Mouse (Mus musculus) liver, postnatal 0 days (tissue): ENCODE measurements at regions not wholly inside any gene's neighbourhood (a gene's known extent, or its start where the extent isn't known, plus 50 kb on each side); places are given as distances from the start of the nearest gene placed in this dataset.

ENCODE experiments used
- CTCF ChIP-seq: sonication (generic); IDR thresholded peaks from 2 replicates; pipeline ENCODE4 v1.5.1; 2016; ENCODE audit warnings: antibody characterized with exemption, low read depth
- EP300 ChIP-seq: IDR thresholded peaks from 2 replicates; pipeline ENCODE4 v1.6.1; 2016; ENCODE audit warnings: antibody characterized with exemption, low read depth, mild to moderate bottlenecking

DNA sequence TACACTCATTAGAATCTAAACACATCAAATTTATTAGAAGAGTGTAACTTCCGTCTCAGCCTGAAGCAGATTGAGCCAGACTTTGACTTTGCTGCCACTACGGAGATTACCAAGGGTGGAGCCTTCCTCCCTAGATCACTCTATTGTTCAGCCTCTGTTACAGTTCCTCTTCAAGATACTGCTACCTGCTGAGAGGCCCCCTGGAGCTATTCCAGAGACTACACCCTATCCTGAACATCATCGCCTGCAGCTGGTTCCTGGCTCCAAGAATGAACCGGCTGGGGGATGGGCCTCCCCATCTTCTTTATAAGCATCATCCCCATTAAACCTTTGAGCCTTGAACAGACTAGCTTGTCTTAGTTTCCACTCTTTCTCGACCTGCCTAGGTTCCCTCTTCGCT, 868.1 kb upstream of the Gje1 start:
- no peak for TF ChIP-seq CTCF
- no peak for TF ChIP-seq EP300
